Mouse (Mus musculus) mature B cell (primary cell): ENCODE data around the gene Zfp30.

Experiments
- in situ Hi-C: fragments of 300-500 bp; cut with MboI; formaldehyde crosslinking; loops from 2 replicates; pipeline ENCODE4 v1.14.3; 2019

Zfp30 gene

DNA sequence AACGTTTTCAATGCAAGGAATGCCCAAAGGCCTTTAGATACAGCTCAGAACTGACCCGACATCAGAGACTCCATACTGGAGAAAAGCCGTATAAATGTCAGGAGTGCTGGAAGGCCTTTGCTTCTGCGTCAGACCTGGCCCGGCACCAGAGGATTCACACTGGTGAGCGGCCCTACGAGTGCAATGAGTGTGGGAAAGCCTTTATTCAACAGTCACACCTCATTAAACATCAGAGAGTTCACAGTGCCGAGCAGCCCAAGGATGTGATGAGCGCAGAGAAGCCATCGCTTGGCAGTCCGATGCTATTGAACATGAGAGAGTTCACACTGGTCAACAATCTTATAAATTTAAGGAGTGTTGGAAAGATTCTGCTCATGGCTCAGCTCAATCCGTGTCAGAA lies 46.0 kb downstream of the Zfp30 start:
- in situ Hi-C loops = no loop called here

DNA sequence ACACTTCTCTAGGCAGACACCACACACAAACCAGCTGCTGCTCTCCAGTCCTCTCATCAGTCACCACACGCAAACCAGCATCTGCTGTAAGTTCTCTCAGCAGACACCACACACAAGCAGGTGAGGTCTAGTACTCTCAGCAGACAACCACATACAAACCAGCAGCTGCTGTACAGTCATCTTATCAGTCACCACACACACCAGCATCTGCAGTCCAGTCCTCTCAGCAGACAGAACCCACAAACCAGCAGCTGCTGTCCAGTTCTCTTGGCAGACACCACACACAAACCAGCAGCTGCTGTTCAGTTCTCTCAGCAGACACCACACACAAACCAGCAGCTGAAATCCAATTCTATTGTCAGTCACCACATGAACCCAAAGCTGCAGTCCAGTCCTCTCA lies 53.0 kb downstream of the Zfp30 start:
- in situ Hi-C loops = no loop called here

DNA sequence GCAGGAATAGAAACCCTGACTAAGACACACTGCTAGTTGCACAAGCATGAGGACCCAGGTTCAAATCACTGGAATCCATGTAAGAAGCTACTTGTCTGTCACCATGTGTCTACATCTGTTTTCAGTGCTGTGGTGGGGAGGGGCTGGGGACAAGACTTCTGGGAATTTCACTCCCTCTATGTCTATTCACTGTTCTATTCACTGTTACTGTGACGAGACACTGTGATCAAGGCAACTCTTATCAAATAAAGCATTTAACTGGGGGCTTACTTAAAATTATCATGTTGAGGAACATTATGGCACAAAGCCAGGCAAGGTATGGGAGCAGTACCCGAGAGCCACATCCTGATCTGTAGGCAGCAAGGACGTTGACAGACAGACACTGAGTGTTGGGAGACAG lies 55.5 kb downstream of the Zfp30 start:
- in situ Hi-C loops = no loop called here

DNA sequence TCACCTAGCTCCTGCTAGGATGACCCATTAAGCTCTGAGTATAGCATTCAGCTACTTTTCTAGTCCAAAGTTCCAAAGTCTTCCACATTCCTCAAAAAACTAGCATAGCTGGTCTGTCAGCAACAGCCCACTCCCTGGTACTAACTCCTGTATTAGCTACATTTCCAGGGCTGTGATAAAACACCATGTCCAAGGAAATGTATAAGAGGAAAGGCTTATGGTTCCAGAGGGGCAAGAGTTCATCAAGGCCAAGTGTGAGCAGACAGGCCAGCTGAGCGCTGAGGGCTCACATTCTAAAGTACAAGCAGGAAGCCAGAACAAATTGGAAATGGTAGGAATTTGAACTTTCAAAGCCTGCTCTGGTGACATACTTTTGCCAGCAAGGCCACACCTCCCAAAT lies 58.3 kb downstream of the Zfp30 start:
- in situ Hi-C loops = no loop called here
